Mouse (Mus musculus) heart, embryonic 15.5 days (tissue): ENCODE data around the gene Cckar. TPM values are rescaled to one million over a fixed set of nuclear protein-coding genes. Genes with fewer than 3 reads are reported as not detected.
"Not testable (repeated sequence)": the region's sequence is repeated elsewhere in the genome, so short reads cannot be mapped to it uniquely, and the experiment has no call there.

Experiments
- ATAC-seq: fragments of 200-750 bp; cut with Nextera tagmentation; replicated peaks from 2 replicates; pipeline ENCODE4 v1.8.0; 2017; ENCODE audit warnings: low read depth, moderate TSS enrichment; ENCODE audit not compliant: insufficient number of reproducible peaks, insufficient read depth, low FRiP score
- H3K27ac ChIP-seq: fragments of 300-500 bp; sonication (generic); 2 replicates; pipeline ENCODE4 v1.5.1; 2015; ENCODE audit warnings: mild to moderate bottlenecking, inconsistent platforms
- H3K27me3 ChIP-seq: fragments of 300-500 bp; sonication (generic); 2 replicates; pipeline ENCODE4 v1.6.1; 2015; ENCODE audit warnings: inconsistent platforms
- H3K36me3 ChIP-seq: fragments of 300-500 bp; sonication (generic); 2 replicates; pipeline ENCODE4 v1.6.1; 2015; ENCODE audit warnings: mild to moderate bottlenecking, inconsistent platforms
- H3K4me1 ChIP-seq: fragments of 300-500 bp; sonication (generic); replicated peaks from 2 replicates; pipeline ENCODE4 v1.6.1; 2015; ENCODE audit warnings: inconsistent platforms
- H3K4me2 ChIP-seq: fragments of 300-500 bp; sonication (generic); 2 replicates; pipeline ENCODE4 v1.6.1; 2015; ENCODE audit warnings: inconsistent platforms, mild to moderate bottlenecking, moderate library complexity
- H3K4me3 ChIP-seq: fragments of 300-500 bp; sonication (generic); 2 replicates; pipeline ENCODE4 v1.5.1; 2015; ENCODE audit warnings: mild to moderate bottlenecking, inconsistent platforms
- H3K9ac ChIP-seq: fragments of 300-500 bp; sonication (generic); 2 replicates; pipeline ENCODE4 v1.6.1; 2015; ENCODE audit warnings: mild to moderate bottlenecking, inconsistent platforms
- H3K9me3 ChIP-seq: fragments of 300-500 bp; sonication (generic); replicated peaks from 2 replicates; pipeline ENCODE4 v1.6.1; 2016; ENCODE audit warnings: inconsistent platforms
- WGBS: fragments of 180-500 bp; shearing (Covaris S2); methylation state at CpG from one replicate; pipeline ENCODE4 v1.1.7; 2015; ENCODE audit warnings: mixed read lengths; 5-methylcytosine and 5-hydroxymethylcytosine counted together
- polyA plus RNA-seq: library from polyadenylated mRNA; unstranded; fragments of >200 nt; fragmentation: Nextera tagmentation; extraction: Ambion mirVana; gene quantifications from 2 replicates; pipeline ENCODE4 v1.2.1, GENCODE M21; 2015

Gene Cckar
- polyA plus RNA-seq, 1 experiment from 2014 or later = 2.1 TPM

DNA sequence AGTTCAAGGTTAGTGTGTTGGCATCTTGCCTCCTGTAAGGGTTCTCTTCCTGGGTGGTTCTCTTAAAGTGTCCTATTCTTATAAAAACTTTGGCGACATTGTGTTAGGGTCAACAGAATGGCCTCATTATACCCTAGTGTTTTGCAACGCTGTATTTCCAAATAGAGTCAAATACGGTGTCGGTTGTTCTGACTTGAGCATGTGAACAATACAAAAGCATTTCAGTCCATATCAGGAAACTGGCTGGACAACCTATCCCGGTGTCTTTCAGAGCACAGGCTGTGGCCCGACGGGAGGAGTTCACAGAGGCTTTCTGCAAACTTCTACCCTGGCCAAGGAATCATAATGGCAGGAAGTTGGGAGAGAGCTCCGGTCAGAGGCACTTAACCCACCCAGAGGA, 15.4 kb downstream of the Cckar start:
- ATAC-seq = no peak
- WGBS = 64% methylated on average over 8 of the region's 8 CpGs
- H3K4me2 ChIP-seq = no peak overlapping the region
- H3K9me3 ChIP-seq = no peaks in the 10 kb centered on the region
- no peak overlapping the region for H3K4me3 ChIP-seq
- H3K4me1 ChIP-seq = no peaks in the 10 kb centered on the region
- H3K9ac ChIP-seq = no peak overlapping the region
- H3K36me3 ChIP-seq = no peaks in the 10 kb centered on the region
- H3K27me3 ChIP-seq = 0 out of 2 replicates have a peak, but pooled peaks cover 8% of the 10 kb centered on the region
- H3K27ac ChIP-seq = no peak overlapping the region

GRCm38 (mm10) chr5:53691577-53691976, 15.9 kb downstream of the Cckar start:
- no peaks in the 10 kb centered on the region for H3K36me3 ChIP-seq
- no peak overlapping the region for H3K4me2 ChIP-seq
- no peaks in the 10 kb centered on the region for H3K4me1 ChIP-seq
- H3K9ac ChIP-seq = no peak overlapping the region
- H3K27me3 ChIP-seq = 0 out of 2 replicates have a peak, but pooled peaks cover 8% of the 10 kb centered on the region
- H3K27ac ChIP-seq = no peak overlapping the region
- WGBS = 51% methylated on average over 3 of the region's 3 CpGs
- ATAC-seq = no peak
- no peaks in the 10 kb centered on the region for H3K9me3 ChIP-seq
- H3K4me3 ChIP-seq = no peak overlapping the region

DNA sequence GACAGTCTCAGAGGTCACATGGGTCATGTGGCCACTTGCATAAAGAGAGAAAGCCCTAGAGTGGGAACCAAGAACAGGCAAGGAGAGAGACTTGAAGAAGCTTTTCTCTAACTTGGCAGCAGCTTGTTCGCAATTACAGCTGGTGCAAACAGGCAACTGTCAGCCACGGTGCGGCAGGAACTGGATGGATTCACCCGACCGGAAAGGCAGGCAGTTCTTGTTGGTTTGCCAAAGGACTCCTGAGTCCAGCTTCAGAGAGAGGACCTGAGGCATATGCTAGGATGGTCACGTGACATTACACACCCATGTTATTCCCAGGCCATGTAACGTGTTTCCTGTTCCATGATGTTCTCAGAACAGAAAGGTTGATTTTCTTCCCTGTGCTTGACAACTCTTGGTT, 19.2 kb downstream of the Cckar start:
- 82% methylated on average over 7 of the region's 7 CpGs for WGBS
- H3K27me3 ChIP-seq = 0 out of 2 replicates have a peak, but pooled peaks cover 8% of the 10 kb centered on the region
- no peaks in the 10 kb centered on the region for H3K4me1 ChIP-seq
- H3K9ac ChIP-seq = no peak overlapping the region
- no peak overlapping the region for H3K4me3 ChIP-seq
- no peaks in the 10 kb centered on the region for H3K9me3 ChIP-seq
- H3K27ac ChIP-seq = no peak overlapping the region
- H3K36me3 ChIP-seq = no peaks in the 10 kb centered on the region
- no peak for ATAC-seq
- H3K4me2 ChIP-seq = no peak overlapping the region

DNA sequence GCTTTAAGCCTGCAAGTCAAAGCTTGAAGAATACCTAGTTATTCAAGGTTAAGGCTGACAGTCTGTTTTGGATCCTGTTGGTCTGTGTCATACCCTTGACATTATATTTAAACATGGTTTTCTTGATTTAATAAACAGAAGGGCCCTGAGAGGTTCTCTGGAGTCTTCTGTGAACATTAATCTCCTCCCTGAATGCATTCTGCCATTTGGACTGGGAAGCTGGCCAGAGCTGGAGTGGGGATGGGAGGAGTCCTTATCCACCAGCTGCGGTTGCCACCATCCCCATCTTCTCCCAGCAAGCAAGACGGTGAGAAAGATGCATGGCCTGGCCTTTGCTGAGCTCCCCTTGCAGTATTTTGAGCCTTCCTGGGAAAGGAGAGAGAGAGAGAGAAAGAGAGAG, 21.1 kb downstream of the Cckar start:
- no peaks in the 10 kb centered on the region for H3K36me3 ChIP-seq
- H3K4me2 ChIP-seq = no peak overlapping the region
- no peak overlapping the region for H3K4me3 ChIP-seq
- H3K27ac ChIP-seq = no peak overlapping the region
- whole genome bisulfite sequencing = 47% methylated on average over 2 of the region's 2 CpGs
- 0 out of 2 replicates have a peak, but pooled peaks cover 8% of the 10 kb centered on the region for H3K27me3 ChIP-seq
- no peak for ATAC-seq
- no peaks in the 10 kb centered on the region for H3K4me1 ChIP-seq
- no peaks in the 10 kb centered on the region for H3K9me3 ChIP-seq
- H3K9ac ChIP-seq = no peak overlapping the region

GRCm38 (mm10) chr5:53685623-53686022, 21.9 kb downstream of the Cckar start:
- ATAC-seq = no peak
- WGBS = 66% methylated on average over 4 of the region's 4 CpGs
- no peak overlapping the region for H3K4me3 ChIP-seq

DNA sequence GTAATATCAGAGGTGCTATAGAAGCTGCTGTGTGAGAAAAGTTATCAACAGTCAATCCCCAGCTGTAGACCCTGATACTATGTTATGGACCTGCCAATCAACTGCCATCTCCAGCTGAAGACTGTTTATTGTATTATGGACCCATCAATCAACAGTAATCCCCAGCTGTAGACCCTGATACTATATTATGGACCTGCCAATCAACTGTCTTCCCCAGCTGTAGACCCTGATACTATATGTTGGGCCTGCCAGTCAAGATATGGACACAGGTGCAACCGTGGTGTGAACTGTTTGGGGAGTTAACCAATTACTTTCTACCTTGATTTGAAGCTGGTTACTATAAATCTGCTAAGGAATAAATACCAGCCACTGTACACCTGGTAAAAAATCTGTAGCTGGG, 23.1 kb downstream of the Cckar start:
- Histone ChIP-seq H3K4me3 (no peak overlapping the region), H3K27me3 (peaks cover 13% of the 10 kb centered on the region; the same call in 1 of the 2 replicates), H3K4me2 (no peak overlapping the region), H3K27ac (no peak overlapping the region), H3K36me3 (no peaks in the 10 kb centered on the region), H3K9ac (no peak overlapping the region), H3K9me3 (no peaks in the 10 kb centered on the region), H3K4me1 (no peaks in the 10 kb centered on the region)
- 74% methylated on average over 1 of the region's 1 CpGs for WGBS
- no peak for ATAC-seq

More at GRCm38 (mm10) chr5:53685623-53686022, 21.9 kb downstream of the Cckar start:
- Histone ChIP-seq H3K9me3 (no peaks in the 10 kb centered on the region), H3K4me2 (no peak overlapping the region), H3K27me3 (0 out of 2 replicates have a peak, but pooled peaks cover 8% of the 10 kb centered on the region), H3K36me3 (no peaks in the 10 kb centered on the region), H3K27ac (no peak overlapping the region), H3K9ac (no peak overlapping the region), H3K4me1 (no peaks in the 10 kb centered on the region)

GRCm38 (mm10) chr5:53683916-53684315, 23.6 kb downstream of the Cckar start:
- Histone ChIP-seq H3K36me3 (no peaks in the 10 kb centered on the region), H3K27me3 (peaks cover 14% of the 10 kb centered on the region; the same call in 1 of the 2 replicates), H3K4me1 (no peaks in the 10 kb centered on the region), H3K4me3 (no peak overlapping the region), H3K27ac (no peak overlapping the region), H3K9ac (no peak overlapping the region), H3K4me2 (no peak overlapping the region), H3K9me3 (no peaks in the 10 kb centered on the region)
- ATAC-seq = no peak
- WGBS = 26% methylated on average over 3 of the region's 3 CpGs

- no peak overlapping the region for H3K9ac ChIP-seq
- no peaks in the 10 kb centered on the region for H3K9me3 ChIP-seq
- WGBS = 52% methylated on average over 6 of the region's 6 CpGs
- no peak for ATAC-seq
- no peak overlapping the region for H3K4me2 ChIP-seq
- peaks cover 6% of the 10 kb centered on the region; the same call in 1 of the 2 replicates for H3K27me3 ChIP-seq
- H3K36me3 ChIP-seq = no peaks in the 10 kb centered on the region
- no peak overlapping the region for H3K4me3 ChIP-seq
- no peaks in the 10 kb centered on the region for H3K4me1 ChIP-seq
- no peak overlapping the region for H3K27ac ChIP-seq
Observed at GRCm38 (mm10) chr5:53679651-53680050, 27.9 kb downstream of the Cckar start.

DNA sequence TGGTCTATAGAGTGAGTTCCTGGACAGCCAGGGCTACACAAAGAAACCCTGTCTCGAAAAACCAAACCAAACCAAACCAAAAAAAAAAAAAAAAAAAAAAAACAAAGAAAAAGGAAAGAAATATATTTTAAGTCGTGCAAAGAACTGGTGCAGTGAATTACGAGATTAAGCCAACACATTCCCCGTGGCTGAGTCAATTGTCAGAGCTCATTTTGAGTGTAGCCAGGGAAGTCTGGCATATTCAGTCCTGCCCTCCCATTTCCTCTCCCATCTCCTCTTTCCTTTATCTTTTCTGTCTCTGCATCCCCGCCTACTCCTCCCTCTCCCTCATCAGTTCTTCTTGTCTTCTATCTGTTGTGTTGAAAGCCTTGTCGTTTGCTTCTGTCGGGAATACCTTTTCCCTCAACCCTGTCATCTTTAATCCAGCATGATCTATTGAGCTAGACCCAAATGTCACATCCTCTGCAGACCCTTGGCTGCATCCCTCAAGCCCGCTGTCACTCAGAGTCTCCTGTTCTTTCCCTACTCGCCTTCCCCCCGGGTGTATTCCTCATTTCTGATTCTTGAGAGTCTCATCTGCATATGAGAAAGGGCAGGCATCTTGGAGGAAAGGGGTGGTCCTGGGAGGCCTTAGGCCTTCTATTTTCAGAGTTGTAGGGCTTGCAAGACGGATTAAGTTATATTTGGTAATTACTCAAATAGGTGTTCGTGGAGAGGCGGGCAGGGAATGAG, 29.3 kb downstream of the Cckar start:
- Histone ChIP-seq H3K9me3 (no peaks in the 10 kb centered on the region), H3K4me2 (no peak overlapping the region), H3K27ac (no peak overlapping the region), H3K4me3 (no peak overlapping the region), H3K36me3 (no peaks in the 10 kb centered on the region), H3K27me3 (peaks cover 6% of the 10 kb centered on the region; the same call in 1 of the 2 replicates), H3K9ac (no peak overlapping the region), H3K4me1 (no peaks in the 10 kb centered on the region)
- no peak for ATAC-seq
- WGBS = 42% methylated on average over 13 of the region's 13 CpGs

DNA sequence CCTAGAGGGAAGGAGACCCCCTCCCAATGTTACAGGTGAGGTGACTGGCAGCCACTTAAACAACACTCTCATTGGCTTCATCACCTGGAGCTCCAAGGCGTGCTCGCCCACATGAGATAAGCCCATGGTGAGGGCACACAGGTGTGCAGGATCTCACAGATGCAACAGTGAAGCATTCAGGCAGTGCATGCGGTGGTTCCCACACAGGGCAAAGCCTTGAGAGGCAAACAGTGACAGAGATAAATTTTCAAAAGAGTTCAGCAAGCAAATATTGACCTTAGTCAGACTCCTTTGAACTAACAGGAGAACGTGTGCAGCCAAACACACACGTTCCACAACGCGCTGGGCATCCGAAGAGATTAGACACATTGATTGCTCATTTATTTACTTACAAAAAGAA, 30.8 kb downstream of the Cckar start:
- WGBS = 81% methylated on average over 8 of the region's 8 CpGs
- peaks cover 6% of the 10 kb centered on the region; the same call in 1 of the 2 replicates for H3K27me3 ChIP-seq
- no peak for ATAC-seq

GRCm38 (mm10) chr5:53673493-53674150, 33.9 kb downstream of the Cckar start:
- 89% methylated on average over 5 of the region's 6 CpGs for WGBS
- not testable (repeated sequence) for H3K4me1 ChIP-seq, H3K36me3 ChIP-seq, H3K9me3 ChIP-seq, H3K27ac ChIP-seq, H3K4me3 ChIP-seq, H3K4me2 ChIP-seq, H3K9ac ChIP-seq, ATAC-seq, H3K27me3 ChIP-seq

More for the DNA sequence above, 30.8 kb downstream of the Cckar start:
- Histone ChIP-seq H3K36me3 (no peaks in the 10 kb centered on the region), H3K4me1 (0 out of 2 replicates have a peak, but pooled peaks cover 2% of the 10 kb centered on the region), H3K4me2 (no peak overlapping the region), H3K27ac (no peak overlapping the region), H3K9ac (no peak overlapping the region), H3K9me3 (no peaks in the 10 kb centered on the region), H3K4me3 (no peak overlapping the region)
